Mouse (Mus musculus): ENCODE measurements at regions not wholly inside any gene's neighbourhood (a gene's known extent, or its start where the extent isn't known, plus 50 kb on each side); places are given as distances from the start of the nearest gene placed in this dataset.

- no peak for DNase-seq (ENCODE audit: low spot score in 2 of 2)
Measured at GRCm38 (mm10) chr3:38397615-38397956, 87.1 kb downstream of the Ankrd50 start.

GRCm38 (mm10) chr3:38396760-38397614, 87.7 kb downstream of the Ankrd50 start:
- DNase-seq (ENCODE audit: low spot score in 2 of 2), result no peak

GRCm38 (mm10) chr3:38394308-38394707, 90.3 kb downstream of the Ankrd50 start:
- no peak for DNase-seq (ENCODE audit: low spot score in 2 of 2)

- DNase-seq (ENCODE audit: low spot score in 2 of 2), result no peak
Measured at GRCm38 (mm10) chr3:38389647-38390046, 95.0 kb downstream of the Ankrd50 start.

GRCm38 (mm10) chr3:38388961-38389360, 95.7 kb downstream of the Ankrd50 start:
- DNase-seq (ENCODE audit: low spot score in 2 of 2), result no peak

- no peak for DNase-seq (ENCODE audit: low spot score in 2 of 2)
Measured at GRCm38 (mm10) chr3:38382743-38383142, 101.9 kb downstream of the Ankrd50 start.

- no peak for DNase-seq (ENCODE audit: low spot score in 2 of 2)
Measured at GRCm38 (mm10) chr3:38381623-38382022, 103.0 kb downstream of the Ankrd50 start.

GRCm38 (mm10) chr3:38373690-38374089, 111.0 kb downstream of the Ankrd50 start:
- DNase-seq (ENCODE audit: low spot score in 2 of 2), result no peak

GRCm38 (mm10) chr3:38371702-38372101, 112.9 kb downstream of the Ankrd50 start:
- no peak for DNase-seq (ENCODE audit: low spot score in 2 of 2)

GRCm38 (mm10) chr3:38363888-38364287, 120.8 kb downstream of the Ankrd50 start:
- DNase-seq (ENCODE audit: low spot score in 2 of 2), result no peak

GRCm38 (mm10) chr3:38361411-38361810, 123.2 kb downstream of the Ankrd50 start:
- no peak for DNase-seq (ENCODE audit: low spot score in 2 of 2)

GRCm38 (mm10) chr3:38360974-38361373, 123.7 kb downstream of the Ankrd50 start:
- no peak for DNase-seq (ENCODE audit: low spot score in 2 of 2)

GRCm38 (mm10) chr3:38360421-38360921, 124.2 kb downstream of the Ankrd50 start:
- DNase-seq (ENCODE audit: low spot score in 2 of 2), result no peak

GRCm38 (mm10) chr3:38357905-38358491, 126.6 kb downstream of the Ankrd50 start:
- no peak for DNase-seq (ENCODE audit: low spot score in 2 of 2)

GRCm38 (mm10) chr3:38344283-38344682, 140.4 kb downstream of the Ankrd50 start:
- DNase-seq (ENCODE audit: low spot score in 2 of 2), result no peak

GRCm38 (mm10) chr3:38341666-38342065, 143.0 kb downstream of the Ankrd50 start:
- DNase-seq (ENCODE audit: low spot score in 2 of 2), result peak in 1 of 2 experiments; percentile 14

- DNase-seq (ENCODE audit: low spot score in 2 of 2), result no peak
Measured at GRCm38 (mm10) chr3:38333321-38333910, 151.2 kb downstream of the Ankrd50 start.

- DNase-seq (ENCODE audit: low spot score in 2 of 2), result no peak
Measured at GRCm38 (mm10) chr3:38331169-38331568, 153.5 kb downstream of the Ankrd50 start.

GRCm38 (mm10) chr3:38327286-38327685, 157.4 kb downstream of the Ankrd50 start:
- DNase-seq (ENCODE audit: low spot score in 2 of 2), result peak in 1 of 2 experiments; percentile 60

- no peak for DNase-seq (ENCODE audit: low spot score in 2 of 2)
Measured at GRCm38 (mm10) chr3:38326211-38326610, 158.4 kb downstream of the Ankrd50 start.

- no peak for DNase-seq (ENCODE audit: low spot score in 2 of 2)
Measured at GRCm38 (mm10) chr3:38324663-38325062, 160.0 kb downstream of the Ankrd50 start.

- DNase-seq (ENCODE audit: low spot score in 2 of 2), result no peak
Measured at GRCm38 (mm10) chr3:38322426-38322825, 162.2 kb downstream of the Ankrd50 start.

- DNase-seq (ENCODE audit: low spot score in 2 of 2), result no peak
Measured at GRCm38 (mm10) chr3:38321620-38322019, 163.0 kb downstream of the Ankrd50 start.

Data from frontal cortex, postnatal 36 days (tissue).